Mouse (Mus musculus): Measurements from ENCODE around the gene Pnpo. TPM values are rescaled to one million over a fixed set of nuclear protein-coding genes. Genes with fewer than 3 reads are reported as not detected.
A peak's percentile ranks its signal among the peaks of the same experiment; 100 is the strongest.

Pnpo gene
- polyA plus RNA-seq, 1 experiment = 14.4 TPM

DNA sequence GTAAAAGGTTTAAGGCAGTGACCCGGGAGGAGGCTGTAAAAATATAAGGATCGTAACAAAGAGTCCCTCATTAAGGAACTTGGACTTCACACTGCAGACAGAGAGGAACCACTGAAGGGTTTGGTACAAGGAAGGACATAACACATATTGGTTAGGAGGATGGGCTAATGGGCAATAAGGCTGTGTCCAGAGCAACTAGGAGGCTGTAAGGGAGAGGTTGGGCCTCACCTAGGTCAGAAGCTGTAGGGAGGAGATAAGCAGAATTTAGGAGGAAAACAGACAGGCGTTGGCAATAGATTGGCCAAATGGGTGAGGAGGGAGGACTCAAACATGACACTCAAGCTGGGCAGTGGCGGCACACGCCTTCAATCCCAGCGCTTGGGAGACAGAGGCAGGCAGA lies 26.4 kb downstream of the Pnpo start:
- TF ChIP-seq CTCF (IDR thresholded peaks at IDR 0.05; ENCODE audit: borderline replicate concordance, extremely low read depth, insufficient read depth, insufficient read length) (no peak), POLR2A (IDR thresholded peaks at IDR 0.05; ENCODE audit: borderline replicate concordance, extremely low read depth, insufficient read depth, insufficient read length, poor library complexity, severe bottlenecking) (no peak)
- no peak for DNase-seq (ENCODE audit: low read depth)

DNA sequence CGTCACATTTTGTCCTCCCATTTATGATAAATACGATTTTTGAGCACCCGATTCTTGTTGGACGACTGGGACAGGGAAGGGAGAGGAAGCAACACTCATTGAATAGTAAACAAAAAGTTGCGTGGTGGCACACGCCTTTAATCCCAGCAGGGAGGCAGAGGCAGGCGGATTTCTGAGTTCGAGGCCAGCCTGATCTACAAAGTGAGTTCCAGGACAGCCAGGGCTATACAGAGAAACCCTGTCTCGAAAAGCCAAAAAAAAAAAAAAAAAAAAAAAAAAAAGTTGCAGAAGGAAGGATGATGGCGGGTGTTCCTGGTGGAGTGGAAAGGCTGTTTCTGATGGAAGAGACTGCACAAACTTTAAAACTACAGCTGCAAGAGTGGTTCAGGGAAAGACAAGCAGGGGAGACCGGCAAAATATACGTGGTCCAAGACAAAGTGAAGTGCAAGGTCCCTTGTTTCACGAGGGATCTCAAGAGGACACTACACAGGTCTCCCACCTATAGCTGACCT lies 26.8 kb downstream of the Pnpo start:
- TF ChIP-seq POLR2A (IDR thresholded peaks at IDR 0.05; ENCODE audit: borderline replicate concordance, extremely low read depth, insufficient read depth, insufficient read length, poor library complexity, severe bottlenecking) (no peak), CTCF (IDR thresholded peaks at IDR 0.05; ENCODE audit: borderline replicate concordance, extremely low read depth, insufficient read depth, insufficient read length) (no peak)
- DNase-seq (ENCODE audit: low read depth) = no peak

DNA sequence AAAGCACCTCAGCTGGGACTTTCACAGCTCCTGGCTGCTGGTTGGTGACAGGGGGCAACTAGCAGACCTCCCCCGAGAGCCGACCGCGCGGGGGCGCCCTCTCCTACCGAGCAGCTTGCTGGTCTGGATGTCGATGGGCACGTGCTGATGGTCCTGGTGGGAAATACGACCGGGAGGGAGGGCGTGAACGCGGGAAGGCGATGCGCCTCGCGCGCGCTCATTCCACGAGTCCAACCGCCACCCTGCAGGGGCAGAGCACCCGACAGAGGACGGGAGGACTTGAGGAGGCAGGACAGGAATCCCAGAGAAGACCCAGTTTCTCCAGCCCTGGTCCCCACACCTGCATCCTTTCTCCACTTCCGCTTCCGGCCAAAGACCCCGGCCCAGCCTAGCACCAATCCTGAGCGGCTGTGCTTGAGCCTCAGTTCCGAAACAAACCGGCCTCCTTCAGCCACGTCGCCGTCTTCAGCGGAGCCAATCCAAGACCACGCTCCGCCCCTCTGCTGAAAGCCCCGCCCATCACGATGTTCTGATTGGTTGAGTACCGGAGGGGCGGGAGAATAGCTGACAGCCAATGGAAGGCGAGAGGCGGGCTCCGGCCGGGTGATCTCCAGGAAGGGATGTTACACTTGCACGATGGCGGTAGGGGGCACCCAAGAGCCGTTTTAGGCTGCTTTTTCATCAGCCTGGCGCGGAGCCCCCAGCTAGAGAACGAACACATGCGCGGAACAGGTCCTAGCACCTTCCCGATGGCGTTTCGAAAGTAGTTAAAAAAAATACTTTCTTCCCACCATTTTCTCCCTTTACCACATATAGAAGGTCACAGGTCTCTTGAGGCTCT lies 27.5 kb downstream of the Pnpo start, which contains the start of gene Cdk5rap3:
TSS of gene Cdk5rap3 (minus strand) at position 453 of the 841 bp plus-strand sequence.
- peak; percentile 100 for DNase-seq (ENCODE audit: low read depth)

DNA sequence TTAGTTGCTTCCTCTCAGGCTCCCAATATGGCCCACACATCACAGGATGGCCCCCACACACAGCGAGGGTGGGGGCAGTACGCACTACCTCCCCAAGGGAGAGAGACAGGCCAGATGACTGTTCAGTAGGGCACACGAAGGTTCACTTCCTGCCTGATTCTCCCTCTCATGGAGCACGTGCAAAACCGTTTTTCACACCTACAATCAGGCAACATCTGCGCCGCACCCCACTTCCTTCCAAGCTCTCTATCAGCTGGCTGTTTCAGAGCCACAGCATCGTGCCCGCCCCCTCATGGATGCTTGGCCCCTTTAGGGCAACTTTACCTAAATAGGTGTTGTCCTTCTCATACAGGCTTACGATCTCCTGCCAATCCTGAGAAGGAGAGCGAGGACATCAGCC lies 31.1 kb downstream of the Pnpo start:
- DNase-seq (ENCODE audit: low read depth) = no peak
- TF ChIP-seq POLR2A (IDR thresholded peaks at IDR 0.05; ENCODE audit: borderline replicate concordance, extremely low read depth, insufficient read depth, insufficient read length, poor library complexity, severe bottlenecking) = no peak
- no peak for TF ChIP-seq CTCF (IDR thresholded peaks at IDR 0.05; ENCODE audit: borderline replicate concordance, extremely low read depth, insufficient read depth, insufficient read length)

More for the DNA sequence above, 27.5 kb downstream of the Pnpo start, which contains the start of gene Cdk5rap3:
- TF ChIP-seq CTCF (IDR thresholded peaks at IDR 0.05; ENCODE audit: borderline replicate concordance, extremely low read depth, insufficient read depth, insufficient read length) (peak; percentile 91), POLR2A (IDR thresholded peaks at IDR 0.05; ENCODE audit: borderline replicate concordance, extremely low read depth, insufficient read depth, insufficient read length, poor library complexity, severe bottlenecking) (peak; percentile 55; the same call in 1 of the 2 replicates)

DNA sequence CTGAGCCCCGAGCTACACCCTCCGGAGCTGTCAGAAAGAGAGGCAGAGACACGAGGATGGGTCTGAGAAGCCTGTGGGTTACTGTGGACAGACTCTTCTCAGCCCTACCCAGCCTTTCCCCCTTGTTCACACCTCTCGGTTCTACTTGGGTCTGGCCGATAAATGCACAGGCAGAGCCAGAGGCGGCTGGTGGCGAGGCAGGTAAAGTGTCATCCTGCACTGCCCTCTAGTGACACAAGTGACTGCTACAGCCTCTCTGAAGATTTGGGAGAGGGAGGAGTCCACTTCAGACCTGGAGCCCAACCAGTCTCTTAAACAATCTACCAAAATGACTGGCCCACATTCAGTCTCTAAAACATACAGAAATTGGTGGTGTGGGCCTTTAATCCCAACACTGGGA lies 33.8 kb downstream of the Pnpo start:
- DNase-seq (ENCODE audit: low read depth) = peak; percentile 92
- peak; percentile 93 for TF ChIP-seq CTCF (IDR thresholded peaks at IDR 0.05; ENCODE audit: borderline replicate concordance, extremely low read depth, insufficient read depth, insufficient read length)
- no peak for TF ChIP-seq POLR2A (IDR thresholded peaks at IDR 0.05; ENCODE audit: borderline replicate concordance, extremely low read depth, insufficient read depth, insufficient read length, poor library complexity, severe bottlenecking)

DNA sequence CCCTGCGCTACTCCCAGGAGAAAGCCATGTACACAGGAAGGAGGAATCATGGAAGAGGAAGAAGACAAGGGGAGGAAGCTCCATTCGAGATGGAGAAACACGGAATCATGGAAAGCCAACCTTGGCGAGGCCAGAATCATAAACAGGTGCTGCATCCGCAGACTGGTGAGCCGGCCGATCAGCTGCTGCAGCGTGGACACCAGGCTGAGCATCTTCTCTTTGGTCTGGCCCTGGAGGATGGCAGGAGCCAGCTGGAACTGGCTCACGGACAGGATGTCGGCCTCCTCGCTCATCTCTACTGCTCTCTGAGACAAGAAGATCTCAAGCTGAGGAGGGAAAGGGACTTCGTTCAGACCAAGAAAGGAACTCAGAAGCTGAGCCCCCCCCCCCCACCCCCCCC lies 35.2 kb downstream of the Pnpo start:
- no peak for DNase-seq (ENCODE audit: low read depth)
- TF ChIP-seq POLR2A (IDR thresholded peaks at IDR 0.05; ENCODE audit: borderline replicate concordance, extremely low read depth, insufficient read depth, insufficient read length, poor library complexity, severe bottlenecking) = no peak
- no peak for TF ChIP-seq CTCF (IDR thresholded peaks at IDR 0.05; ENCODE audit: borderline replicate concordance, extremely low read depth, insufficient read depth, insufficient read length)

DNA sequence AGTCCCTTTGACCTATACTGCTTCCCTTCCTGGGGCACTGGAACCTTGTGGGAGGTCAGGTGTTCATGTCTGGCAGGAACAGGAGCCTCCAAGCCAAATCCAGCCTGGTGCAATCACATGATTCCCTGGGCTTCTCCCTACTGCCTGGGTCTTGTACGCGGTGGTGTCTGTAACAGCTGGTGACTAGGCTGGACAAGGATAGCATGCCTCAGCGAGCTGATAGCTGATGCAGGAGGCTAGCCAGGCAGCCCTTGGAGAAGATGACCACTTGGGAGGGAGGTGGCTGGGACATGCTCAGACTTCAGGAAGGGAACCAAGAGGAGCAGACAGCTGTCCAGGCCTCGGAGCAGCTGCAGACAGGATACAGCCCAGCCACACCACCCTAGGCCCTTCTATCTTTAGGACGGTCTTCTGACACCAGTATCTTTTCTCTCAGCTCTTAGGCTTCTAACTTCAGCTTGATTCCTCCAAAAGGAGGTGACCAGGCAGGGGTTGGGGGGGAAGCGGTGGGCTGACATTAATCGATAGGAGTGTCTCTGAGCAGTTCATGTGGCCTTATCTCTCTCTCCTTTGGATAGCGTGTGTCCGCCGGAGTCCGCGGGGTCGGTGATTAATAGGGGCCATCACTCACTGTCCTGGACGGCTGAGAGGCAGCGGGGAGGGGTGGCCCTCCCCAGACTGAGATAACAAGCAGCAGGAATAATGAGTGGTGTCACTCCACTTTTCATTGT lies 37.2 kb downstream of the Pnpo start:
- no peak for DNase-seq (ENCODE audit: low read depth)
- TF ChIP-seq CTCF (IDR thresholded peaks at IDR 0.05; ENCODE audit: borderline replicate concordance, extremely low read depth, insufficient read depth, insufficient read length) (no peak), POLR2A (IDR thresholded peaks at IDR 0.05; ENCODE audit: borderline replicate concordance, extremely low read depth, insufficient read depth, insufficient read length, poor library complexity, severe bottlenecking) (no peak)

DNA sequence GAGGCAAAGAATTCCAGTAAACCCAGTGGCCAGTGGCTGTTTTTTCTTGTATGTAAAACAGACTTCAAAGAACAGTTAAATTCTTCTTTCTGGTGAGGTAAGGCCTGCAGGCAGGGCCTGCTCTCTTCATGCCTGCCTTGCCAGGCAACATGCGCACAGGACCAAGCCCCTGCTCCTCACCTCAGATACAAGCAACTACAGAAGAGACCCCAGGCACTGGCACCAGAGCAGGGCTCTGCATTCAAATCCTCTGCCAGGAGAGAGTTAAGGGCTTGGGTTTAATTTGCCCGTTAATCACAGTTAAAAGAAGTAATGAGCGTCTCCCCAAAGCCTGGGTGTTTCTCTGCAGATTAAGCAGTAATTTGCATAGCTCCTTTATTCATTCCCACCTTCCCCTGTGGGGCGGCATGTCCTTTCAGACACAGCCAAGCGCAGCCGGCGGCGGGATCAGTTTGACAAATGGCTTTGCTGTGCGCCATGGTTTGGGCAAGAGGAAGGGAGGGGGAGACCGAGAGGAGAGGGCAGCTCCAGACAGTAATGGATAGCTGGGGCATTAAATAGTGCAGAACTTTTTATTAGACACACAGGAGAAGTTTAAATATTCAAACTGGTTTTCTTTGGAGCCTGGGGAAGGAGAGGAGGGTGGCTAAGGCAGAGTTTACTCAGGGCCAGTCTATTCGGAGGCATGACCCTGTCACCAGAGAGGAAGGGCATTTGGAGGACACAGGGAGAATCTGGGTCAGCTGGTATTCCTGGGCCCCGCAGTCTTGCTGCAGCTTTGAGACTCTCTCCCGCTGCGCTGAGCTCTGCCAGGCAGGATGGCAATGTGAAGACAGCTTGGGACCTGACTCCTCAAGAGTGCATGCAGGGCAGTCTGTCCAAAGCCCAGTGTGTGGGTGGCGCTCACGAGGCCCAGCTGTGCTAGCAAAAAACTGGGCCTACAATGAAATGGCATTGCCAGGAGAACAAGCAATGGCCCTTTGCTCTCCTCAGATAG lies 40.8 kb downstream of the Pnpo start:
- peak; percentile 98 for DNase-seq (ENCODE audit: low read depth)
- TF ChIP-seq POLR2A (IDR thresholded peaks at IDR 0.05; ENCODE audit: borderline replicate concordance, extremely low read depth, insufficient read depth, insufficient read length, poor library complexity, severe bottlenecking) (no peak), CTCF (IDR thresholded peaks at IDR 0.05; ENCODE audit: borderline replicate concordance, extremely low read depth, insufficient read depth, insufficient read length) (no peak)

DNA sequence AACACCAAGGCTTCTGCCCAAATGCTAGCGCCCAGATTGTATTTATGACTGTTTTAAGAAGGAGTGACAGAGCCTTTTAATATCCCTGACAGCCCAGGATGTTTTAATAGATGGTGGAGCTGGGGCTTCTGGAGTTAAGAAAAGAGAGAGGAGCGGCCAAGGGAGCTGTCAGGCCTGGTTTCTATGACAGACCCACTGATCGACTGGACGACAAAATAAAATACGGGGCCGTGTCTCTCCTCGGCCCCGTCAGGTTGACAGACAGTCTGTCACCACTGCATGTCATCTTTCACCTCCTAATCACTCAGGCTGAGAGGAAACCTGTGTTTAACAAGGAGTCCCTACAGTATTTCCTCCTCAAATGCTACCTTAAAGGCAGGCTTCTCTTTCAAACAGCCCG lies 42.5 kb downstream of the Pnpo start:
- TF ChIP-seq POLR2A (IDR thresholded peaks at IDR 0.05; ENCODE audit: borderline replicate concordance, extremely low read depth, insufficient read depth, insufficient read length, poor library complexity, severe bottlenecking) = no peak
- TF ChIP-seq CTCF (IDR thresholded peaks at IDR 0.05; ENCODE audit: borderline replicate concordance, extremely low read depth, insufficient read depth, insufficient read length) = no peak
- DNase-seq (ENCODE audit: low read depth) = peak; percentile 54
